Mouse (Mus musculus) heart, embryonic 15.5 days (tissue): ENCODE measurements at regions not wholly inside any gene's neighbourhood (a gene's known extent, or its start where the extent isn't known, plus 50 kb on each side); places are given as distances from the start of the nearest gene placed in this dataset.

Source experiments
- ATAC-seq: fragments of 200-750 bp; cut with Nextera tagmentation; replicated peaks from 2 replicates; pipeline ENCODE4 v1.8.0; 2017; ENCODE audit warnings: low read depth, moderate TSS enrichment; ENCODE audit not compliant: insufficient number of reproducible peaks, insufficient read depth, low FRiP score
- H3K27ac ChIP-seq: fragments of 300-500 bp; sonication (generic); 2 replicates; pipeline ENCODE4 v1.5.1; 2015; ENCODE audit warnings: mild to moderate bottlenecking, inconsistent platforms
- H3K27me3 ChIP-seq: fragments of 300-500 bp; sonication (generic); 2 replicates; pipeline ENCODE4 v1.6.1; 2015; ENCODE audit warnings: inconsistent platforms
- H3K36me3 ChIP-seq: fragments of 300-500 bp; sonication (generic); 2 replicates; pipeline ENCODE4 v1.6.1; 2015; ENCODE audit warnings: mild to moderate bottlenecking, inconsistent platforms
- H3K4me1 ChIP-seq: fragments of 300-500 bp; sonication (generic); replicated peaks from 2 replicates; pipeline ENCODE4 v1.6.1; 2015; ENCODE audit warnings: inconsistent platforms
- H3K4me2 ChIP-seq: fragments of 300-500 bp; sonication (generic); 2 replicates; pipeline ENCODE4 v1.6.1; 2015; ENCODE audit warnings: inconsistent platforms, mild to moderate bottlenecking, moderate library complexity
- H3K4me3 ChIP-seq: fragments of 300-500 bp; sonication (generic); 2 replicates; pipeline ENCODE4 v1.5.1; 2015; ENCODE audit warnings: mild to moderate bottlenecking, inconsistent platforms
- H3K9ac ChIP-seq: fragments of 300-500 bp; sonication (generic); 2 replicates; pipeline ENCODE4 v1.6.1; 2015; ENCODE audit warnings: mild to moderate bottlenecking, inconsistent platforms
- H3K9me3 ChIP-seq: fragments of 300-500 bp; sonication (generic); replicated peaks from 2 replicates; pipeline ENCODE4 v1.6.1; 2016; ENCODE audit warnings: inconsistent platforms
- WGBS: fragments of 180-500 bp; shearing (Covaris S2); methylation state at CpG from one replicate; pipeline ENCODE4 v1.1.7; 2015; ENCODE audit warnings: mixed read lengths; 5-methylcytosine and 5-hydroxymethylcytosine counted together

- Histone ChIP-seq H3K4me1 (no peaks in the 10 kb centered on the region), H3K27me3 (no peaks in the 10 kb centered on the region), H3K9me3 (no peaks in the 10 kb centered on the region), H3K9ac (no peak overlapping the region), H3K4me3 (no peak overlapping the region; the same call in 1 of the 2 replicates), H3K4me2 (no peak overlapping the region), H3K27ac (no peak overlapping the region), H3K36me3 (no peaks in the 10 kb centered on the region)
- ATAC-seq: no peak
- 12% methylated on average over 7 of the region's 7 CpGs for WGBS
These were observed 114.4 kb upstream of the Usp25 start for GRCm38 (mm10) chr16:76899083-76899482.

DNA sequence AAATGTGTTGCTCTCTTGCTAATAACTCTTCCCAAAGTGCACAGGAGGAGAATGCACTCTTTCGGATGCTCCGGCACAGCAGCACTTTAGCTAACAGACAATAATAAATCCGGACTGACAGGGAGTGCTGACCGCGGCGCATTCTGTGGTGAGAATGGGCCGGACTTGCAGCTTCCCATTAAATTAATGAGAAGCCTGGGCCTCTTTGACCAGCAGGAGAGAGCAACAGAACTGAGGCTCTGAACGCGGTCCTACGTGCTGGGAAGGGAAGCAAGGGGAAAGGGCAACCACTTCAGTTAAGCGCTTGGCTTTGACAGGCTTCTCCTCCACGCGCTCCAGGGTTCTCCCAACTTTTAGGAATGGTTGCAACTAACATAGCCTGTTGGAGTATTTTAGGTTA is 117.2 kb upstream of the Usp25 start:
- H3K27me3 ChIP-seq: no peaks in the 10 kb centered on the region
- no peak overlapping the region for H3K4me3 ChIP-seq
- no peaks in the 10 kb centered on the region for H3K4me1 ChIP-seq
- H3K36me3 ChIP-seq: no peaks in the 10 kb centered on the region
- no peak overlapping the region for H3K27ac ChIP-seq
- peak overlapping the region; percentile 22; the same call in 1 of the 2 replicates for H3K4me2 ChIP-seq
- WGBS: 38% methylated on average over 13 of the region's 13 CpGs
- H3K9me3 ChIP-seq: no peaks in the 10 kb centered on the region
- H3K9ac ChIP-seq: no peak overlapping the region
- ATAC-seq: no peak

DNA sequence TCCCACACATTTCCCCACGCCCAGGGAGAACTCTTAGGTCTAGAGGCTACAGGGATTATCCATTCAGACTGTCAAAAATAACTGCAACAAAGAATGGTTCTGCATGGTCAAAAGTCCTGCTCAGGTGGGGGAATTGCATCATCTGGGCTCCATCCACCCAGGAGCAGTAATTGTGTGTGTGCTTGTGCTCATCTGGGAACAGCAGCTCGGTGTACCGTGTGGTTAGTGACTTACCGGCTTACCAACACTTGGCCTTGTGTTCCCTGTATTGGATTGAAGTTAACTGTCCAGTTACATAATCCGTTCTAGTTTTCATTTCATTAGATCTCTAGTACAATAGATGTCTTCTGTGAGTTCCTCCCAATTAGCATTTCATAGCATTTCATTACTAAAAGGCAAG is 117.7 kb upstream of the Usp25 start:
- ATAC-seq: no peak

GRCm38 (mm10) chr16:76878576-76878975 is 134.9 kb upstream of the Usp25 start:
- H3K9ac ChIP-seq: no peak overlapping the region
- H3K9me3 ChIP-seq: no peaks in the 10 kb centered on the region
- WGBS: 79% methylated on average over 2 of the region's 2 CpGs
- no peaks in the 10 kb centered on the region for H3K4me1 ChIP-seq
- H3K4me2 ChIP-seq: no peak overlapping the region
- H3K4me3 ChIP-seq: no peak overlapping the region
- ATAC-seq: no peak
- H3K27me3 ChIP-seq: no peaks in the 10 kb centered on the region
- H3K27ac ChIP-seq: no peak overlapping the region
- H3K36me3 ChIP-seq: no peaks in the 10 kb centered on the region

More for the DNA sequence above, 117.7 kb upstream of the Usp25 start:
- no peak overlapping the region for H3K9ac ChIP-seq
- H3K4me3 ChIP-seq: no peak overlapping the region
- H3K9me3 ChIP-seq: no peaks in the 10 kb centered on the region
- no peak overlapping the region for H3K4me2 ChIP-seq
- H3K27me3 ChIP-seq: no peaks in the 10 kb centered on the region
- H3K27ac ChIP-seq: no peak overlapping the region
- H3K36me3 ChIP-seq: no peaks in the 10 kb centered on the region
- WGBS: 80% methylated on average over 5 of the region's 5 CpGs
- H3K4me1 ChIP-seq: no peaks in the 10 kb centered on the region

- H3K9me3 ChIP-seq: no peaks in the 10 kb centered on the region
- no peak overlapping the region for H3K9ac ChIP-seq
- 89% methylated on average over 3 of the region's 3 CpGs for WGBS
- no peaks in the 10 kb centered on the region for H3K36me3 ChIP-seq
- H3K4me2 ChIP-seq: no peak overlapping the region
- no peak overlapping the region for H3K4me3 ChIP-seq
- H3K27ac ChIP-seq: no peak overlapping the region
- no peak for ATAC-seq
- H3K4me1 ChIP-seq: no peaks in the 10 kb centered on the region
- H3K27me3 ChIP-seq: no peaks in the 10 kb centered on the region
These were observed 138.0 kb upstream of the Usp25 start for GRCm38 (mm10) chr16:76875397-76876018.

DNA sequence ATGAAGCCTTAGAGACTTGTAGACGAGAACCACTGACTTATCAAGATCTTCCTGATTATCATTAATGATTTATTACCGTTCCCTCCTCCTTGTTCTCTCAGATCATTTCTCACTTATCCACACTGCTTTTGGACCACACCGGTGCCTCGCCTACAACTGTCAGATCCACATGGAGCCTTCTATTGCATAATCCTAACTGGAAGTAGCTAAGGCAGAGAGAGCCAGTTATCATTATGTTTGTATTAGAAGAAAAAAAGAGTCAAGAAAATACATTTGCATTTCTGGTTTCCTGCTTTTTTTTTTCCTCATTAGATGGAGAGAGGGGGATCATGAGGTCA is 147.1 kb upstream of the Usp25 start:
- Histone ChIP-seq H3K4me1 (no peaks in the 10 kb centered on the region), H3K4me3 (no peak overlapping the region), H3K9ac (no peak overlapping the region), H3K9me3 (no peaks in the 10 kb centered on the region), H3K36me3 (no peaks in the 10 kb centered on the region), H3K27ac (no peak overlapping the region), H3K27me3 (no peaks in the 10 kb centered on the region), H3K4me2 (no peak overlapping the region)
- WGBS: 37% methylated on average over 4 of the region's 4 CpGs
- no peak for ATAC-seq

GRCm38 (mm10) chr16:76865731-76866464 is 147.6 kb upstream of the Usp25 start:
- H3K9ac ChIP-seq: no peak overlapping the region
- no peaks in the 10 kb centered on the region for H3K4me1 ChIP-seq
- peak overlapping the region; percentile 25 for H3K4me3 ChIP-seq
- H3K4me2 ChIP-seq: peak overlapping the region; percentile 55
- no peaks in the 10 kb centered on the region for H3K36me3 ChIP-seq
- no peaks in the 10 kb centered on the region for H3K9me3 ChIP-seq
- no peak overlapping the region for H3K27ac ChIP-seq
- WGBS: 30% methylated on average over 8 of the region's 12 CpGs
- H3K27me3 ChIP-seq: no peaks in the 10 kb centered on the region
- no peak for ATAC-seq

DNA sequence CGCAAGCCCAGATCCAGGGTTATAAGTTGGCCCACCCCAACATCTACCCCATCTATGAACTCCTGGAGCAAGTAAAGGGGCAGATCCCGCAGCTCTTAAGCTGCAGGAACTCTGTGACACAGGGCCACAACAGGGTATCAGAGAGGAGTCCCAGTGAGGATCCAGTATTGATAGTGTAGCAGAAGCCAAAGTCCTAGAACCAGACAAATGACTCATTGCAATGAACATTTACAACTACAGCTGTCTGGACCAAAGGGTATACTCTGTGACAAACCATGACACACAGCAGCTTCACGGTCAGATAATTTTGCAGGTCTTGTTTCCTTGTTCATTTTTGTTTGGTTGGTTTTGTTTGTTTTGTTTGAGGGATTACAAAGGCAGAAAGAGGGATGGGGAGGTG is 149.1 kb upstream of the Usp25 start:
- Histone ChIP-seq H3K4me1 (no peaks in the 10 kb centered on the region), H3K27ac (no peak overlapping the region), H3K4me2 (no peak overlapping the region), H3K36me3 (no peaks in the 10 kb centered on the region), H3K27me3 (no peaks in the 10 kb centered on the region), H3K9me3 (no peaks in the 10 kb centered on the region), H3K9ac (no peak overlapping the region), H3K4me3 (no peak overlapping the region)
- ATAC-seq: no peak
- 80% methylated on average over 3 of the region's 3 CpGs for WGBS

DNA sequence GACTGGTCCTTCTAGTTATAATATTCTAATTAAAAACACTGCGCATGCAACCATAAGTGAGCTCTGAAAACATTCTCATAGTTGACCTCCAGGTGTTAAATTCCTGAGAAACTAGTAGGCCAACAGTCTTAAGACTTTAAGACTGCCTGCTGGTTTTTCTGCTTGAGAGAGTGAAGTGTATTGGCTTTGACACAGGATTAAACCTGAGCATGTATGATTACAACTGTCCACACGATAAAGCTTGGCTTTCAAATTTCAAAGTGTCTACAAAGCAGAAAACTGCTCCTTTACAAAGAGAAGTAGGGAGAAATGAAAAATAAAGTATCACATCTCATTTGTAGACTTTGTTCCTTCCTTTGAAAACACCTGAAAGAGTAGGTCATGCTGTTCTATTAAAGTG is 157.7 kb upstream of the Usp25 start:
- Histone ChIP-seq H3K36me3 (no peaks in the 10 kb centered on the region), H3K9me3 (no peaks in the 10 kb centered on the region), H3K4me3 (no peak overlapping the region), H3K27me3 (no peaks in the 10 kb centered on the region), H3K4me2 (no peak overlapping the region), H3K4me1 (no peaks in the 10 kb centered on the region), H3K9ac (no peak overlapping the region), H3K27ac (no peak overlapping the region)
- WGBS: 89% methylated on average over 2 of the region's 2 CpGs
- no peak for ATAC-seq

DNA sequence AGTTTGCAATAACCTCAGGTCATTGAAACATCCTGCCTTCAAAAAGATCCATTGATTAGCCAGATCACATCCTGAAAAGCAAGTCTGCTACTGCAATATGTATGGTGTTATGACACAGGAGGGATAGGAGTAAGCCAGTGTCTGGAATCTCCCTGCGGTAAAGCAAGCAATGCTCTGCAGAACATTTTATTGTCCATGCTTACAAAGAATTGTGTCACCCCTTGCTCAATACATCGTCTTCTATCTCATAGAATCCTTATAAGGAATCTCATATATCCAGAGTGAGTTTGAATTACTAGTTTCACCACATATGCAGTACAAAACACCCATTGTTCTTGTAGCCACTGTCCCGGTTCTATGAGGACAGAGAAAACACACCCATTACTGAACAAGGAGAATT is 162.1 kb upstream of the Usp25 start:
- no peak overlapping the region for H3K9ac ChIP-seq

DNA sequence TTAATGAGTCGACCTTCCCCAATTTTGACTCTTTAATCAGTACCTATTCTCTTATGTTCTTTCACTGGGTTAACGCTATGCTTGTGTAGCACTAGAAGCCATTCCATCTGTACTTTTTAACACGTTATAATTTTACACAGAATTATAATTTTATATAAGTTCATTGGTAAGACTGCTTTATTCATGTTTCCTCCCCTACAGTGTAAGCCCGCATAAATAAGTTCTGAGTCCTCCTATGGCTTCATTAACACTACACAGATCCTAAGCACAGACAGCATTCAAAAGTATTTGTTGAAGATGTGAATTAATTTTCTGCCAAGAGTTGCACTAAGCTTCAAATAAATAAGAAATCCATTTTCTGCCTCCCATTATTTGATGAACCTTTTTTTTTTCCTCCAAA is 176.1 kb upstream of the Usp25 start:
- WGBS: 85% methylated on average over 4 of the region's 4 CpGs
- no peak overlapping the region for H3K27ac ChIP-seq
- H3K9me3 ChIP-seq: no peaks in the 10 kb centered on the region
- no peak overlapping the region for H3K4me2 ChIP-seq
- no peak overlapping the region for H3K9ac ChIP-seq
- ATAC-seq: no peak
- H3K36me3 ChIP-seq: no peaks in the 10 kb centered on the region
- no peak overlapping the region for H3K4me3 ChIP-seq
- no peaks in the 10 kb centered on the region for H3K4me1 ChIP-seq
- H3K27me3 ChIP-seq: no peaks in the 10 kb centered on the region

More for the DNA sequence above, 162.1 kb upstream of the Usp25 start:
- Histone ChIP-seq H3K27me3 (no peaks in the 10 kb centered on the region), H3K4me2 (no peak overlapping the region), H3K4me1 (no peaks in the 10 kb centered on the region), H3K9me3 (no peaks in the 10 kb centered on the region), H3K27ac (no peak overlapping the region), H3K36me3 (no peaks in the 10 kb centered on the region), H3K4me3 (no peak overlapping the region)
- WGBS: 82% methylated on average over 3 of the region's 3 CpGs
- ATAC-seq: no peak

DNA sequence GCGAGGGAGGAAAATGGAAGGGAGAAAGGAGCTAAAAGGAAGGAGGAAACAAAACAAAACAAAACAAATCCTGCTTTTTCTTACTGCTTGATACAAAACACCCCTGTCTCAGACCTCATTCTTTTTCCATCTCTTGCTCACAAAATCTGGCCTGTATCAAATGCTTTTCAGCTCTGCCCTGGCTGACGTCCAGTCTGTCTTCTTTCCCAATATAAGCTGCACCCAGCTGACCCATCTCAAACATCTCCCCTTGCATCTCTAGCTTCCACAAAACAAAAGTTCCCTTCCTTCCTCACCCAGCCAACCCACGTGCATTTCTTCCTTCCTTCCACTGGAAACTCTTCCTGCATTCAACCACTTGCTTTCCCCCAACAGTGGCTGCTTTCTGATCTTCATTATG is 183.1 kb upstream of the Usp25 start:
- Histone ChIP-seq H3K27me3 (no peaks in the 10 kb centered on the region), H3K9ac (no peak overlapping the region), H3K27ac (no peak overlapping the region), H3K9me3 (no peaks in the 10 kb centered on the region), H3K36me3 (no peaks in the 10 kb centered on the region), H3K4me3 (no peak overlapping the region), H3K4me1 (no peaks in the 10 kb centered on the region), H3K4me2 (no peak overlapping the region)
- ATAC-seq: no peak
- 27% methylated on average over 3 of the region's 3 CpGs for WGBS
